Mouse (Mus musculus) heart, adult 2 months (tissue): ENCODE results near the gene Foxi1. TPM values are rescaled to one million over a fixed set of nuclear protein-coding genes. Genes with fewer than 3 reads are reported as not detected.
"Not testable (repeated sequence)": the region's sequence is repeated elsewhere in the genome, so short reads cannot be mapped to it uniquely, and the experiment has no call there.

Experiments used
- DNase-seq, 2 experiments: peaks; one replicate each; pipeline ENCODE4 v3.0.0; 2021
- H3K27ac ChIP-seq: fragments of 200-600 bp; 2 replicates; pipeline ENCODE4 v1.8.1; 2022
- H3K27me3 ChIP-seq: fragments of 200-500 bp; 2 replicates; pipeline ENCODE4 v1.6.1; 2012; ENCODE audit warnings: mild to moderate bottlenecking, low read length, inconsistent platforms, mixed read lengths; ENCODE audit not compliant: control insufficient read depth, insufficient read depth
- H3K36me3 ChIP-seq: fragments of 200-500 bp; 2 replicates; pipeline ENCODE4 v1.6.1; 2012; ENCODE audit warnings: low read length, inconsistent platforms; ENCODE audit not compliant: control insufficient read depth, insufficient read depth
- H3K4me1 ChIP-seq: fragments of 200-500 bp; 2 replicates; pipeline ENCODE4 v1.6.1; 2011; ENCODE audit warnings: low read length; ENCODE audit not compliant: control insufficient read depth, insufficient read depth
- H3K4me3 ChIP-seq: fragments of 200-600 bp; 2 replicates; pipeline ENCODE4 v1.8.1; 2022
- H3K79me2 ChIP-seq: fragments of 200-500 bp; replicated peaks from 2 replicates; pipeline ENCODE4 v1.6.1; 2012; ENCODE audit warnings: mild to moderate bottlenecking, inconsistent platforms, low read length, moderate library complexity, mixed read lengths; ENCODE audit not compliant: control insufficient read depth, insufficient read depth
- H3K9ac ChIP-seq: fragments of 200-500 bp; 2 replicates; pipeline ENCODE4 v1.6.1; 2012; ENCODE audit warnings: low read depth, mild to moderate bottlenecking, control low read depth, inconsistent platforms, low read length, mixed read lengths
- CTCF ChIP-seq: fragments of 200-600 bp; IDR thresholded peaks from 2 replicates; pipeline ENCODE4 v1.8.1; 2022; ENCODE audit warnings: antibody characterized with exemption, mild to moderate bottlenecking, moderate library complexity
- EP300 ChIP-seq: fragments of 200-500 bp; IDR thresholded peaks from 2 replicates; pipeline ENCODE4 v1.6.1; 2011; ENCODE audit warnings: low read depth, low read length, control low read depth; ENCODE audit not compliant: insufficient read depth
- POLR2A ChIP-seq: fragments of 200-500 bp; IDR thresholded peaks from 2 replicates; pipeline ENCODE4 v1.6.1; 2011; ENCODE audit warnings: mild to moderate bottlenecking, low read depth, low read length, control low read depth; ENCODE audit not compliant: insufficient read depth
- WGBS: fragments of 180-500 bp; shearing (Covaris S2); methylation state at CpG from one replicate; pipeline ENCODE4 v1.1.7; 2018; 5-methylcytosine and 5-hydroxymethylcytosine counted together
- intact Hi-C: fragments of 180-260 bp; cut with DNase I; formaldehyde crosslinking; loops from one replicate; pipeline ENCODE4 v1.15.1; 2025
- polyA plus RNA-seq: library from polyadenylated mRNA; depleted of rRNA; stranded (reverse); fragments of >200 nt; gene quantifications from 2 replicates; pipeline ENCODE4 v1.2.3, GENCODE M21; 2012
- total RNA-seq, 2 experiments: library from RNA; stranded (reverse); gene quantifications; 2 replicates each; pipeline ENCODE4 v1.2.3; 2021

Foxi1 gene
- total and polyA plus RNA-seq, 3 experiments = not detected

GRCm38 (mm10) chr11:34228758-34229364 is 21.0 kb upstream of the Foxi1 start:
- H3K27ac ChIP-seq = no peak overlapping the region
- no peaks in the 10 kb centered on the region for H3K27me3 ChIP-seq
- peak; percentile 81 for TF ChIP-seq CTCF
- no peak for TF ChIP-seq POLR2A
- no peak for TF ChIP-seq EP300
- no peaks in the 10 kb centered on the region for H3K4me1 ChIP-seq
- H3K36me3 ChIP-seq = no peaks in the 10 kb centered on the region
- WGBS = 34% methylated on average over 6 of the region's 6 CpGs
- DNase-seq = peak; percentile 13 to 51
- intact Hi-C loops = no loop called here
- H3K9ac ChIP-seq = no peak overlapping the region
- no peaks in the 10 kb centered on the region for H3K79me2 ChIP-seq
- H3K4me3 ChIP-seq = no peak overlapping the region

GRCm38 (mm10) chr11:34227180-34227579 is 19.3 kb upstream of the Foxi1 start:
- 38% methylated on average over 1 of the region's 1 CpGs for WGBS
- H3K4me1 ChIP-seq = no peaks in the 10 kb centered on the region

GRCm38 (mm10) chr11:34220596-34220995 is 12.7 kb upstream of the Foxi1 start:
- H3K4me1 ChIP-seq, H3K27me3 ChIP-seq, H3K4me3 ChIP-seq, H3K79me2 ChIP-seq, H3K27ac ChIP-seq, H3K36me3 ChIP-seq, DNase-seq, intact Hi-C loops, H3K9ac ChIP-seq: not testable (repeated sequence)
- WGBS = 83% methylated on average over 4 of the region's 4 CpGs

More at GRCm38 (mm10) chr11:34227180-34227579, 19.3 kb upstream of the Foxi1 start:
- intact Hi-C loops = no loop called here
- no peak overlapping the region for H3K4me3 ChIP-seq
- TF ChIP-seq EP300 (no peak), POLR2A (no peak), CTCF (peak; percentile 68)
- no peaks in the 10 kb centered on the region for H3K79me2 ChIP-seq
- H3K27me3 ChIP-seq = no peaks in the 10 kb centered on the region
- H3K27ac ChIP-seq = no peak overlapping the region
- no peak overlapping the region for H3K9ac ChIP-seq
- H3K36me3 ChIP-seq = no peaks in the 10 kb centered on the region
- no peak for DNase-seq

- Histone ChIP-seq H3K79me2 (no peaks in the 10 kb centered on the region), H3K27ac (no peak overlapping the region), H3K4me3 (no peak overlapping the region), H3K9ac (no peak overlapping the region), H3K36me3 (no peaks in the 10 kb centered on the region), H3K27me3 (no peaks in the 10 kb centered on the region), H3K4me1 (no peaks in the 10 kb centered on the region)
- peak; percentile 24 to 46 for DNase-seq
- WGBS = 15% methylated on average over 5 of the region's 5 CpGs
- peak; percentile 90 for TF ChIP-seq CTCF
- no peak for TF ChIP-seq POLR2A
- intact Hi-C loops = loop anchor here (1.0 to 5.0 kb wide), 4 partner anchors 64 to 286 kb away; no protein-coding TSS in a partner anchor
These were observed 5.0 kb upstream of the Foxi1 start for GRCm38 (mm10) chr11:34212853-34213252.

GRCm38 (mm10) chr11:34202769-34203168 is 5.1 kb downstream of the Foxi1 start:
- Histone ChIP-seq H3K27me3 (no peaks in the 10 kb centered on the region), H3K4me1 (no peaks in the 10 kb centered on the region), H3K9ac (no peak overlapping the region), H3K79me2 (no peaks in the 10 kb centered on the region), H3K27ac (no peak overlapping the region), H3K36me3 (no peaks in the 10 kb centered on the region), H3K4me3 (no peak overlapping the region)
- TF ChIP-seq EP300 (no peak), CTCF (no peak), POLR2A (no peak)
- intact Hi-C loops = no loop called here
- WGBS = 34% methylated on average over 1 of the region's 1 CpGs
- no peak for DNase-seq

GRCm38 (mm10) chr11:34195142-34195541 is 12.7 kb downstream of the Foxi1 start:
- TF ChIP-seq POLR2A = no peak
- no peak for TF ChIP-seq EP300
- TF ChIP-seq CTCF = no peak
- Histone ChIP-seq H3K27me3 (no peaks in the 10 kb centered on the region), H3K9ac (no peak overlapping the region), H3K36me3 (no peaks in the 10 kb centered on the region), H3K79me2 (no peaks in the 10 kb centered on the region), H3K4me3 (no peak overlapping the region), H3K4me1 (no peaks in the 10 kb centered on the region; the same call in 1 of the 2 replicates), H3K27ac (no peak overlapping the region)
- 92% methylated on average over 3 of the region's 3 CpGs for WGBS
- intact Hi-C loops = no loop called here
- DNase-seq = no peak
